Mouse (Mus musculus) liver, adult 2 months (tissue): ENCODE results near the gene Zfp334.

Experiments used
- CTCF ChIP-seq: fragments of 200-500 bp; IDR thresholded peaks from 2 replicates; pipeline ENCODE4 v1.5.1; 2011; ENCODE audit warnings: low read depth, low read length, control low read depth
- POLR2A ChIP-seq: fragments of 200-500 bp; IDR thresholded peaks from 2 replicates; pipeline ENCODE4 v1.6.1; 2011; ENCODE audit warnings: low read length, control low read depth; ENCODE audit not compliant: insufficient read depth; ENCODE audit errors: extremely low read depth

DNA sequence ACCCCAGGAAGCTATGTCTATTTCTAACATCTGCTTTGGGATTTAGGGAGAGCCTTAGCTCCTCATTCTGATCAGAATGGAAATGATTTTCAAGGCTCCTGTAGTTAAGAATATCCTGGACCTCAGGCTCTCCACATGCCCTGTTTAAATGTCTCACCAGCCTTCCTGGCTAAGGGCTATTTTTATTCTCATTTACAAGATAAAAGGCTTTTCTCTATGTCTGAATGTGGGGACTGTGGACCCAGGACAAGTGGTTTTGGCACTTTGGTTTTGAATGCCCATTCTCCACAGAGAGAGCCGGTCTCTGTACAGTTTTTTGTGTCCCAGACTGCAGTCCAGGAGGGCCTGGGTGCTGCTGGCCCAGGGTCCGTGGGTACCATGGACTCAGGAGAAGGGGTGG lies 32.1 kb upstream of the Zfp334 start:
- TF ChIP-seq POLR2A (no peak), CTCF (no peak)
